Mouse (Mus musculus) thymus, adult 2 months (tissue): Measurements from ENCODE around the gene Trim11. TPM values are rescaled to one million over a fixed set of nuclear protein-coding genes. Genes with fewer than 3 reads are reported as not detected.

ENCODE experiments used
- DNase-seq: peaks from one replicate; pipeline ENCODE4 v3.0.0; 2021
- H3K27ac ChIP-seq: fragments of 200-500 bp; 2 replicates; pipeline ENCODE4 v1.5.1; 2012; ENCODE audit warnings: low read length, control low read depth; ENCODE audit not compliant: control insufficient read depth, insufficient read depth
- H3K27me3 ChIP-seq: fragments of 200-500 bp; 2 replicates; pipeline ENCODE4 v1.6.1; 2012; ENCODE audit warnings: mild to moderate bottlenecking, low read length, moderate library complexity, mixed read lengths; ENCODE audit not compliant: control insufficient read depth, insufficient read depth
- H3K36me3 ChIP-seq: fragments of 200-500 bp; 2 replicates; pipeline ENCODE4 v1.6.1; 2012; ENCODE audit warnings: mild to moderate bottlenecking, low read length, moderate library complexity; ENCODE audit not compliant: control insufficient read depth, insufficient read depth
- H3K4me1 ChIP-seq: fragments of 200-500 bp; replicated peaks from 2 replicates; pipeline ENCODE4 v1.6.1; 2012; ENCODE audit warnings: low read length; ENCODE audit not compliant: control insufficient read depth, insufficient read depth
- H3K4me3 ChIP-seq: fragments of 200-500 bp; 2 replicates; pipeline ENCODE4 v1.5.1; 2012; ENCODE audit warnings: mild to moderate bottlenecking, low read length, control low read depth, moderate library complexity; ENCODE audit not compliant: control insufficient read depth, insufficient read depth
- CTCF ChIP-seq: fragments of 200-500 bp; IDR thresholded peaks from 2 replicates; pipeline ENCODE4 v1.5.1; 2012; ENCODE audit warnings: mild to moderate bottlenecking, control low read depth, low read length, moderate library complexity, borderline replicate concordance; ENCODE audit not compliant: control insufficient read depth, poor library complexity, insufficient read depth; ENCODE audit errors: extremely low read depth
- POLR2A ChIP-seq: fragments of 200-500 bp; IDR thresholded peaks from 2 replicates; pipeline ENCODE4 v1.6.1; 2012; ENCODE audit warnings: mild to moderate bottlenecking, low read length, control low read depth, moderate library complexity; ENCODE audit not compliant: control insufficient read depth, poor library complexity, insufficient read depth; ENCODE audit errors: extremely low read depth
- WGBS: fragments of 180-500 bp; shearing (Covaris S2); methylation state at CpG from one replicate; pipeline ENCODE4 v1.1.7; 2018; 5-methylcytosine and 5-hydroxymethylcytosine counted together
- polyA plus RNA-seq: library from polyadenylated mRNA; depleted of rRNA; stranded (reverse); fragments of >200 nt; gene quantifications from 2 replicates; pipeline ENCODE4 v1.2.3, GENCODE M21; 2012

Trim11 gene
- polyA plus RNA-seq, 1 experiment: 114 TPM

GRCm38 (mm10) chr11:58979183-58979582 lies 1.3 kb downstream of the Trim11 start:
- Histone ChIP-seq H3K36me3 (no peaks in the 10 kb centered on the region), H3K27me3 (no peaks in the 10 kb centered on the region), H3K4me3 (peak overlapping the region; percentile 95), H3K4me1 (peaks cover 48% of the 10 kb centered on the region), H3K27ac (peak overlapping the region; percentile 1; the same call in 1 of the 2 replicates)
- DNase-seq: no peak
- TF ChIP-seq POLR2A (no peak), CTCF (no peak)
- 30% methylated on average over 3 of the region's 3 CpGs for WGBS

GRCm38 (mm10) chr11:58979661-58980060 lies 1.8 kb downstream of the Trim11 start:
- Histone ChIP-seq H3K27ac (peak overlapping the region; percentile 1; the same call in 1 of the 2 replicates), H3K4me3 (peak overlapping the region; percentile 38), H3K27me3 (no peaks in the 10 kb centered on the region), H3K36me3 (0 out of 2 replicates have a peak, but pooled peaks cover 3% of the 10 kb centered on the region), H3K4me1 (peaks cover 52% of the 10 kb centered on the region)
- no peak for DNase-seq
- TF ChIP-seq CTCF: no peak
- TF ChIP-seq POLR2A: no peak
- WGBS: 65% methylated on average over 7 of the region's 7 CpGs

DNA sequence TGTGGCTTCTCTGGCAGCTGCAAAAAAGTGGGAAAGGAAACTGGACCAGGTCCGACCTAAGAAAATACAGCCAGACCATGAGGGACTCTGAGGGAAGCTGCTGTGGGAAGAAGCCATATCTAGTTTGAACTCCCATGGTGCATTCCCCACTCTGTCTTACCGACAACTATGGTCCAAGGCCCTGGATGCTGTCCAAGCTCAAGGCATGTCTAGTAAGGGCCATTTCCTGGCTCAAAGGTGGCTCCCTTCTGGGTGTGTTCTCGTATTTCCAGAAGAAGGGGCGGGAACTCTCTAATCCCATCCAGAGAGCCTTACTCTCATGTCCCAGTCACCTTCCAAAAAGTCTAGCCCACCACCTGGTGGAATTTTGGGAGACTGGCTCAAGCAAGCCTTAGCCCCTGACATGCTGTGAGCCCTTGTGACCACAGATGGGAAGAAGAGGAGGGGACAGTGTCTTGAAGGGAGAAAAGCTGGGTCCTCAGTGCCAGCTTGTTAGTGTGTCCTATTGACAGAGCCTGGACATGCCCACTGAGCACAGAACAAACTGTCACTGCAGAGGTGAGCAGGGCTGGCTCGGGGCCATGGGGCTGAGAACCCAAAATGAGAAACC lies 2.6 kb downstream of the Trim11 start:
- WGBS: 85% methylated on average over 5 of the region's 5 CpGs
- H3K27ac ChIP-seq: no peak overlapping the region
- H3K36me3 ChIP-seq: peaks cover 7% of the 10 kb centered on the region; the same call in 1 of the 2 replicates
- H3K27me3 ChIP-seq: no peaks in the 10 kb centered on the region
- no peak overlapping the region for H3K4me3 ChIP-seq
- TF ChIP-seq CTCF: no peak
- no peak for TF ChIP-seq POLR2A
- H3K4me1 ChIP-seq: peaks cover 57% of the 10 kb centered on the region
- no peak for DNase-seq

- no peaks in the 10 kb centered on the region for H3K27me3 ChIP-seq
- 5% methylated on average over 14 of the region's 14 CpGs for WGBS
- TF ChIP-seq POLR2A (peak; percentile 44; the same call in 1 of the 2 replicates), CTCF (peak; percentile 82)
- H3K4me3 ChIP-seq: peak overlapping the region; percentile 38
- H3K36me3 ChIP-seq: peaks cover 20% of the 10 kb centered on the region
- DNase-seq: peak; percentile 85
- peaks cover 57% of the 10 kb centered on the region for H3K4me1 ChIP-seq
- H3K27ac ChIP-seq: peak overlapping the region; percentile 95
Observed at GRCm38 (mm10) chr11:58981541-58982447, 3.9 kb downstream of the Trim11 start.

GRCm38 (mm10) chr11:58982471-58983097 lies 4.7 kb downstream of the Trim11 start:
- DNase-seq: peak; percentile 71
- 14% methylated on average over 18 of the region's 18 CpGs for WGBS
- Histone ChIP-seq H3K4me3 (peak overlapping the region; percentile 38), H3K27me3 (no peaks in the 10 kb centered on the region), H3K27ac (peak overlapping the region; percentile 95), H3K4me1 (peaks cover 54% of the 10 kb centered on the region), H3K36me3 (peaks cover 25% of the 10 kb centered on the region)
- no peak for TF ChIP-seq CTCF
- no peak for TF ChIP-seq POLR2A

DNA sequence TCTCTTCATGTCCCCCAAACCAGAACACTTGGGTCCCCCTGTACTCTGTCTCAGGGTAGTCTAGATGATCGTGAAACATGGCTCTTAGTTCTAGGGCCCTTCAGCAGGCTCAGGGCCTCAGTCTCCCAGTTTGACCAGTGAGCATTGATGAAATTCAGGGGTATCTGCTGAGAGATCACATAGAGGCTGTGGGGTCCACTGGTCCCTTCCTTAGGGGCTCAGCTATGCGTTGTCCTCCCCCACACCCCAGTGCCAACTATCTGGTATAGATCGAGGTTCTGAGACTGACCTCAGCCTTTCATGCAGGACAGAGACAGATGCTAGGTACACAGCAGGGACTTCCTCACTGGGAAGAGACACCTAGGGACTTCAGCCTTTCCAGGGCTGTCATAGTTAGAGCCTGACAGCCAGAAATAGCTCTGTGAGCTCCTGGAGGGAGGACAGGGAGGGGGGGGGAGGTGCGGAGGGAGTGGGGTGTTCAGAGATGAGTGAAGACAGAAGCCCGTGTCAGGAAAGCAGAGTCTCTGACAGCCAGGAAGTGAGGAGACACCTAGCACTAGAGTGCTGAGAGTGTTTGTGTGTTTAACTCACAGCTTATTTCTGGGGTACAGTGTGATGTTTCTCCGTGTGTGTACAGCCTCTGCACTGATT lies 5.9 kb downstream of the Trim11 start:
- no peak for DNase-seq
- Histone ChIP-seq H3K27ac (peak overlapping the region; percentile 81), H3K27me3 (no peaks in the 10 kb centered on the region), H3K4me1 (peaks cover 54% of the 10 kb centered on the region), H3K36me3 (peaks cover 37% of the 10 kb centered on the region), H3K4me3 (no peak overlapping the region)
- WGBS: 44% methylated on average over 6 of the region's 6 CpGs
- TF ChIP-seq CTCF (no peak), POLR2A (no peak)
